ENCODE assay signal across 9 mouse cellular contexts in the genomic region with DNA sequence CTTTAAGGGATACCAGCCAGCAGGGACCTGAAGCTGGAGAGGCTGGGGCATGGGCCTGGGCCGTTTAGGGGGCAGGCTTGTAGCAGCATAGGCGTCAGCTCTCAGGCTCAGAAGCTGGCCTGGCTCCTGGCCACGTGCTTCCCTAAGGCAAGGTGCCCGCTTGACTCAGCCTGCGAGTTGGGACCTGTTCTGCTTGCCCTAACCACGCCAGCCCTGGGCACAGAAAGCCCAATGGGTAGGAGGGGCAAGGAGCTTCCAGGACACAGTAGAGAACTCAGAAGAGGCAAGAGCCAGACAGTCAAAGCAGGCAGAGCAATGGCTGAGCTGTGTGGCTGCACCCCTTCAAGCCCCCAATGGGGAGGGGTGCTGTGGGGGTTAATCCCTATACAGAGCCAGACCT. TPM values are rescaled to one million over a fixed set of nuclear protein-coding genes. Genes with fewer than 3 reads are reported as not detected.
DNase-seq lines count a peak whose midpoint lies in the region; ATAC-seq and TF ChIP-seq lines count a peak whose summit lies in the region.
"Had no signal": no experiment of that assay in that cellular context is flagged by ENCODE, and none has a peak within 500 bp of the region (broad histone marks: within the 10 kb centered on the region; RNA-seq: fewer than 3 reads in every experiment).

No protein-coding gene starts in this region.

- CTCF ChIA-PET in Patski (lab: Charles Lee) = no interaction called here

- no peak overlapping the region for H3K27ac ChIP-seq in midbrain, embryonic 11.5 days (ENCODE audit: low read depth, low read length)

- peak; percentile 14 for DNase-seq in 3T3-L1 (ENCODE audit: low read depth, low spot score)
- DNase-seq in Patski (ENCODE audit: low read depth, low spot score) = peak; percentile 28
- DNase-seq in gastrocnemius, postnatal 14 days = peak; percentile 65
- DNase-seq in kidney, adult 9 months = peak; percentile 54
- DNase-seq in midbrain, embryonic 11.5 days (ENCODE audit: low spot score, missing footprints) = no peak
- no peak for DNase-seq in spleen, adult 12 weeks (ENCODE audit: low spot score)
- DNase-seq in embryo, embryonic 10 days (ENCODE audit: low spot score) = no peak

- ATAC-seq in Patski = peak; percentile 32
- ATAC-seq in midbrain, embryonic 11.5 days (ENCODE audit: low FRiP score) = peak; percentile 38; the same call in 1 of the 2 replicates
- no peak for ATAC-seq in inflammation-experienced regulatory T-cells, adult 6 months

- intact Hi-C loops in gastrocnemius, postnatal 14 days (cut with DNase I; ENCODE audit: low total_unique reads) = no loop called here

- H3K9me3 ChIP-seq in midbrain, embryonic 11.5 days (ENCODE audit: control insufficient read depth, low read length) = no peaks in the 10 kb centered on the region
- H3K9me3 ChIP-seq: megakaryocyte, embryonic 14.5 days had no signal

- no peaks in the 10 kb centered on the region for H3K27me3 ChIP-seq in Patski
- H3K27me3 ChIP-seq in midbrain, embryonic 11.5 days (ENCODE audit: control insufficient read depth, insufficient read depth, low read length) = no peaks in the 10 kb centered on the region

- in situ Hi-C loops in Patski (cut with MboI; ENCODE audit: low pct_unique_long_range_greater_than_20kb) = no loop called here

- H3K4me2 ChIP-seq in midbrain, embryonic 11.5 days = no peak overlapping the region

- peaks cover 14% of the 10 kb centered on the region for H3K4me1 ChIP-seq in midbrain, embryonic 11.5 days (ENCODE audit: control insufficient read depth, insufficient read depth, low read length)

- POLR2A ChIA-PET in Patski (lab: Charles Lee) = interaction anchor here (1.4 kb wide), 1 partner anchor 24 kb away, joined by 3 read pairs; no protein-coding TSS in a partner anchor

- 69% methylated on average over 6 of the region's 6 CpGs for WGBS in midbrain, embryonic 11.5 days

- H3K4me3 ChIP-seq in midbrain, embryonic 11.5 days (ENCODE audit: low read depth, low read length) = no peak overlapping the region
- H3K4me3 ChIP-seq: megakaryocyte, embryonic 14.5 days had no signal

- TF ChIP-seq CTCF in Patski (IDR thresholded peaks at IDR 0.05) = no peak

- no peak overlapping the region for H3K9ac ChIP-seq in midbrain, embryonic 11.5 days (ENCODE audit: low read length)

- H3K36me3 ChIP-seq in midbrain, embryonic 11.5 days (ENCODE audit: control insufficient read depth, insufficient read depth, low read length) = no peaks in the 10 kb centered on the region

RNA-seq across cellular contexts. Expression of a gene that starts 37.7 kb away (rescaled TPM):
- polyA plus RNA-seq in Patski (2021) = 13.5 TPM
- 1 to 10 TPM; 8.2 to 8.6 TPM for total RNA-seq in gastrocnemius, postnatal 14 days (2021)
- 2.6 and 3.5 TPM in 2 replicates for polyA plus RNA-seq in midbrain, embryonic 11.5 days (2014; fragmentation: Nextera tagmentation; extraction: Ambion mirVana)
- not detected for polyA plus RNA-seq in inflammation-experienced regulatory T-cells, adult 6 months (2017; shearing (Covaris generic))

Comparison
In these comparisons a context has a peak if more than half of its experiments do, and no peak if none do; other contexts are left out.
1. DNase-seq: peak in 3T3-L1 (single experiment), Patski (single experiment), gastrocnemius, postnatal 14 days (single experiment) and kidney, adult 9 months (single experiment); none in midbrain, embryonic 11.5 days (single experiment), spleen, adult 12 weeks (single experiment) and embryo, embryonic 10 days (single experiment).